8 mouse cellular contexts compared by ENCODE assay signal in genomic region chr16:37777796-37778475, GRCm38 (mm10). TPM values are rescaled to one million over a fixed set of nuclear protein-coding genes. Genes with fewer than 3 reads are reported as not detected.
DNase-seq lines count a peak whose midpoint lies in the region; ATAC-seq and TF ChIP-seq lines count a peak whose summit lies in the region.

No protein-coding gene starts in this region.

- no peak for ATAC-seq in midbrain, embryonic 11.5 days (ENCODE audit: low FRiP score)

- 0 out of 2 replicates have a peak, but pooled peaks cover 3% of the 10 kb centered on the region for H3K27me3 ChIP-seq in hindbrain, embryonic 10.5 days (ENCODE audit: insufficient read depth, poor library complexity, severe bottlenecking)
- H3K27me3 ChIP-seq in midbrain, embryonic 11.5 days (ENCODE audit: control insufficient read depth, insufficient read depth, low read length), result no peaks in the 10 kb centered on the region
- H3K27me3 ChIP-seq in thymus, adult 2 months (ENCODE audit: control insufficient read depth, insufficient read depth, low read length), result peaks cover 3% of the 10 kb centered on the region; the same call in 1 of the 2 replicates

- no peak for TF ChIP-seq CTCF in thymus, adult 2 months (IDR thresholded peaks at IDR 0.05; ENCODE audit: borderline replicate concordance, control insufficient read depth, extremely low read depth, insufficient read depth, low read length, poor library complexity)

- peak overlapping the region; percentile 86 for H3K9ac ChIP-seq in midbrain, embryonic 11.5 days (ENCODE audit: low read length)

- no peaks in the 10 kb centered on the region for H3K9me3 ChIP-seq in hindbrain, embryonic 10.5 days
- H3K9me3 ChIP-seq in midbrain, embryonic 11.5 days (ENCODE audit: control insufficient read depth, low read length), result no peaks in the 10 kb centered on the region

- peak overlapping the region; percentile 91 for H3K27ac ChIP-seq in hindbrain, embryonic 10.5 days
- H3K27ac ChIP-seq in midbrain, embryonic 11.5 days (ENCODE audit: low read depth, low read length), result no peak overlapping the region
- H3K27ac ChIP-seq in thymus, adult 2 months (ENCODE audit: control insufficient read depth, insufficient read depth, low read length), result no peak overlapping the region

- peaks cover 26% of the 10 kb centered on the region for H3K36me3 ChIP-seq in hindbrain, embryonic 10.5 days
- H3K36me3 ChIP-seq in midbrain, embryonic 11.5 days (ENCODE audit: control insufficient read depth, insufficient read depth, low read length), result no peaks in the 10 kb centered on the region
- no peaks in the 10 kb centered on the region for H3K36me3 ChIP-seq in thymus, adult 2 months (ENCODE audit: control insufficient read depth, insufficient read depth, low read length)

- 17% methylated on average over 4 of the region's 4 CpGs for WGBS in hindbrain, embryonic 10.5 days
- 26% methylated on average over 4 of the region's 4 CpGs for WGBS in midbrain, embryonic 11.5 days
- WGBS in thymus, adult 2 months, result 58% methylated on average over 4 of the region's 4 CpGs

- H3K4me1 ChIP-seq in hindbrain, embryonic 10.5 days (replicated peaks), result peaks cover 36% of the 10 kb centered on the region
- peaks cover 12% of the 10 kb centered on the region for H3K4me1 ChIP-seq in midbrain, embryonic 11.5 days (ENCODE audit: control insufficient read depth, insufficient read depth, low read length)
- H3K4me1 ChIP-seq in thymus, adult 2 months (replicated peaks; ENCODE audit: control insufficient read depth, insufficient read depth, low read length), result no peaks in the 10 kb centered on the region

- peak overlapping the region; percentile 76 for H3K4me3 ChIP-seq in hindbrain, embryonic 10.5 days
- H3K4me3 ChIP-seq in midbrain, embryonic 11.5 days (ENCODE audit: low read depth, low read length), result peak overlapping the region; percentile 69
- H3K4me3 ChIP-seq in thymus, adult 2 months (ENCODE audit: control insufficient read depth, insufficient read depth, low read length), result no peak overlapping the region

- peak overlapping the region; percentile 87 for H3K4me2 ChIP-seq in midbrain, embryonic 11.5 days

- no peak for TF ChIP-seq POLR2A in thymus, adult 2 months (IDR thresholded peaks at IDR 0.05; ENCODE audit: control insufficient read depth, extremely low read depth, insufficient read depth, low read length, poor library complexity)

- peak; percentile 61 for DNase-seq in embryo, embryonic 11 days
- no peak for DNase-seq in embryo, embryonic 10 days (ENCODE audit: low spot score)
- DNase-seq in NIH3T3 (ENCODE audit: low read depth), result peak; percentile 74
- no peak for DNase-seq in hindbrain, embryonic 10.5 days (ENCODE audit: low spot score)
- DNase-seq in midbrain, embryonic 11.5 days (ENCODE audit: low spot score, missing footprints), result peak; percentile 88
- DNase-seq in layer of hippocampus, adult 9-10 months (ENCODE audit: low spot score), result no peak
- DNase-seq in thymus, adult 2 months, result no peak
- DNase-seq in right cerebral cortex, postnatal 4 days, result no peak

RNA-seq across cellular contexts. Expression of gene Fstl1, which starts 1.3 kb away (rescaled TPM):
- polyA plus RNA-seq in hindbrain, embryonic 10.5 days (2016; fragmentation: Nextera tagmentation; extraction: Ambion mirVana), result 170 and 178 TPM in 2 replicates
- polyA plus RNA-seq in midbrain, embryonic 11.5 days (2014; fragmentation: Nextera tagmentation; extraction: Ambion mirVana), result 199 and 211 TPM in 2 replicates
- 9.2 and 9.6 TPM in 2 replicates for polyA plus RNA-seq in thymus, adult 2 months (2012; rRNA removed)

Comparison
In these comparisons a context has a peak if more than half of its experiments do, and no peak if none do; other contexts are left out.
1. DNase-seq: peak in embryo, embryonic 11 days (single experiment), NIH3T3 (single experiment) and midbrain, embryonic 11.5 days (single experiment); none in embryo, embryonic 10 days (single experiment), hindbrain, embryonic 10.5 days (single experiment), layer of hippocampus, adult 9-10 months (single experiment), thymus, adult 2 months (single experiment) and right cerebral cortex, postnatal 4 days (single experiment).
2. RNA of gene Fstl1, which starts 1.3 kb away (polyA plus RNA-seq): 199 to 211 TPM in midbrain, embryonic 11.5 days and 170 to 178 TPM in hindbrain, embryonic 10.5 days; 9.2 to 9.6 TPM in thymus, adult 2 months; every median in the first group is over 10 times any median in the second.